Mouse (Mus musculus): ENCODE data around the gene Fam234b. TPM values are rescaled to one million over a fixed set of nuclear protein-coding genes. Genes with fewer than 3 reads are reported as not detected.

The Fam234b gene
- polyA plus RNA-seq, 1 experiment from 2014 or later = 31.8 TPM

- Histone ChIP-seq H3K4me2 (ENCODE audit: low read length) (no peak overlapping the region), H3K27me3 (ENCODE audit: insufficient read depth, low read length) (no peaks in the 10 kb centered on the region), H3K27ac (no peak overlapping the region), H3K9ac (ENCODE audit: low read depth, low read length) (no peak overlapping the region), H3K4me3 (replicated peaks; ENCODE audit: low read depth, low read length) (no peak overlapping the region), H3K9me3 (replicated peaks; ENCODE audit: low read length) (no peaks in the 10 kb centered on the region), H3K4me1 (replicated peaks; ENCODE audit: insufficient read depth, low read length) (0 out of 2 replicates have a peak, but pooled peaks cover 3% of the 10 kb centered on the region), H3K36me3 (ENCODE audit: insufficient read depth, low read length) (no peaks in the 10 kb centered on the region)
- TF ChIP-seq CTCF (IDR thresholded peaks at IDR 0.05; ENCODE audit: low read depth) = no peak
- ATAC-seq (replicated peaks; ENCODE audit: low FRiP score, low read depth) (no peak), DNase-seq (ENCODE audit: low spot score) (no peak)
- 83% methylated on average over 4 of the region's 4 CpGs for WGBS
Measured at GRCm38 (mm10) chr6:135194907-135195306, 2.9 kb upstream of the Fam234b start.

- H3K9me3 ChIP-seq (replicated peaks; ENCODE audit: low read length) = no peaks in the 10 kb centered on the region
- no peak overlapping the region for H3K4me2 ChIP-seq (ENCODE audit: low read length)
- no peak overlapping the region for H3K9ac ChIP-seq (ENCODE audit: low read depth, low read length)
- no peak overlapping the region for H3K4me3 ChIP-seq (replicated peaks; ENCODE audit: low read depth, low read length)
- no peak for TF ChIP-seq CTCF (IDR thresholded peaks at IDR 0.05; ENCODE audit: low read depth)
- 0 out of 2 replicates have a peak, but pooled peaks cover 3% of the 10 kb centered on the region for H3K4me1 ChIP-seq (replicated peaks; ENCODE audit: insufficient read depth, low read length)
- 0 out of 2 replicates have a peak overlapping the region, but pooled peaks have one; percentile 3 for H3K27ac ChIP-seq
- WGBS = 70% methylated on average over 8 of the region's 8 CpGs
- no peak for ATAC-seq (replicated peaks; ENCODE audit: low FRiP score, low read depth)
- H3K27me3 ChIP-seq (ENCODE audit: insufficient read depth, low read length) = no peaks in the 10 kb centered on the region
- H3K36me3 ChIP-seq (ENCODE audit: insufficient read depth, low read length) = no peaks in the 10 kb centered on the region
- no peak for DNase-seq (ENCODE audit: low spot score)
Measured at GRCm38 (mm10) chr6:135196707-135197106, 1.1 kb upstream of the Fam234b start.

GRCm38 (mm10) chr6:135197446-135197845, 331 bp upstream of the Fam234b start:
- DNase-seq (ENCODE audit: low spot score) (no peak), ATAC-seq (replicated peaks; ENCODE audit: low FRiP score, low read depth) (no peak)
- peak overlapping the region; percentile 79 for H3K4me3 ChIP-seq (replicated peaks; ENCODE audit: low read depth, low read length)
- 24% methylated on average over 7 of the region's 7 CpGs for WGBS
- no peak for TF ChIP-seq CTCF (IDR thresholded peaks at IDR 0.05; ENCODE audit: low read depth)
- H3K9me3 ChIP-seq (replicated peaks; ENCODE audit: low read length) = no peaks in the 10 kb centered on the region
- peak overlapping the region; percentile 63; the same call in 1 of the 2 replicates for H3K27ac ChIP-seq
- H3K4me2 ChIP-seq (ENCODE audit: low read length) = peak overlapping the region; percentile 67
- no peaks in the 10 kb centered on the region for H3K36me3 ChIP-seq (ENCODE audit: insufficient read depth, low read length)
- H3K9ac ChIP-seq (ENCODE audit: low read depth, low read length) = peak overlapping the region; percentile 75
- no peaks in the 10 kb centered on the region for H3K27me3 ChIP-seq (ENCODE audit: insufficient read depth, low read length)
- 0 out of 2 replicates have a peak, but pooled peaks cover 3% of the 10 kb centered on the region for H3K4me1 ChIP-seq (replicated peaks; ENCODE audit: insufficient read depth, low read length)

- ATAC-seq (replicated peaks; ENCODE audit: low FRiP score, low read depth) (no peak), DNase-seq (ENCODE audit: low spot score) (no peak)
- no peak overlapping the region; the same call in 1 of the 2 replicates for H3K9ac ChIP-seq (ENCODE audit: low read depth, low read length)
- H3K27me3 ChIP-seq (ENCODE audit: insufficient read depth, low read length) = no peaks in the 10 kb centered on the region
- TF ChIP-seq CTCF (IDR thresholded peaks at IDR 0.05; ENCODE audit: low read depth) = no peak
- H3K9me3 ChIP-seq (replicated peaks; ENCODE audit: low read length) = no peaks in the 10 kb centered on the region
- no peak overlapping the region for H3K27ac ChIP-seq
- WGBS = 55% methylated on average over 6 of the region's 6 CpGs
- H3K4me3 ChIP-seq (replicated peaks; ENCODE audit: low read depth, low read length) = peak overlapping the region; percentile 79; the same call in 1 of the 2 replicates
- peak overlapping the region; percentile 67 for H3K4me2 ChIP-seq (ENCODE audit: low read length)
- 0 out of 2 replicates have a peak, but pooled peaks cover 3% of the 10 kb centered on the region for H3K4me1 ChIP-seq (replicated peaks; ENCODE audit: insufficient read depth, low read length)
- no peaks in the 10 kb centered on the region for H3K36me3 ChIP-seq (ENCODE audit: insufficient read depth, low read length)
Measured at GRCm38 (mm10) chr6:135198726-135199125, 949 bp downstream of the Fam234b start.

GRCm38 (mm10) chr6:135200122-135200957, 2.6 kb downstream of the Fam234b start:
- Histone ChIP-seq H3K4me2 (ENCODE audit: low read length) (peak overlapping the region; percentile 67; the same call in 1 of the 2 replicates), H3K9me3 (replicated peaks; ENCODE audit: low read length) (no peaks in the 10 kb centered on the region), H3K4me1 (replicated peaks; ENCODE audit: insufficient read depth, low read length) (no peaks in the 10 kb centered on the region), H3K27me3 (ENCODE audit: insufficient read depth, low read length) (no peaks in the 10 kb centered on the region), H3K36me3 (ENCODE audit: insufficient read depth, low read length) (no peaks in the 10 kb centered on the region), H3K4me3 (replicated peaks; ENCODE audit: low read depth, low read length) (no peak overlapping the region), H3K27ac (peak overlapping the region; percentile 68), H3K9ac (ENCODE audit: low read depth, low read length) (no peak overlapping the region)
- ATAC-seq (replicated peaks; ENCODE audit: low FRiP score, low read depth) = no peak
- TF ChIP-seq CTCF (IDR thresholded peaks at IDR 0.05; ENCODE audit: low read depth) = no peak
- WGBS = 71% methylated on average over 16 of the region's 16 CpGs
- no peak for DNase-seq (ENCODE audit: low spot score)

GRCm38 (mm10) chr6:135202668-135203067, 4.9 kb downstream of the Fam234b start:
- DNase-seq (ENCODE audit: low spot score) (no peak), ATAC-seq (replicated peaks; ENCODE audit: low FRiP score, low read depth) (no peak)
- Histone ChIP-seq H3K36me3 (ENCODE audit: insufficient read depth, low read length) (no peaks in the 10 kb centered on the region), H3K4me1 (replicated peaks; ENCODE audit: insufficient read depth, low read length) (no peaks in the 10 kb centered on the region), H3K27me3 (ENCODE audit: insufficient read depth, low read length) (no peaks in the 10 kb centered on the region), H3K9me3 (replicated peaks; ENCODE audit: low read length) (no peaks in the 10 kb centered on the region), H3K9ac (ENCODE audit: low read depth, low read length) (no peak overlapping the region), H3K4me3 (replicated peaks; ENCODE audit: low read depth, low read length) (no peak overlapping the region), H3K4me2 (ENCODE audit: low read length) (no peak overlapping the region), H3K27ac (no peak overlapping the region)
- WGBS = 87% methylated on average over 6 of the region's 6 CpGs
- peak; percentile 17; the same call in 1 of the 2 replicates for TF ChIP-seq CTCF (IDR thresholded peaks at IDR 0.05; ENCODE audit: low read depth)
